Mouse (Mus musculus) adrenal gland, adult 8-10 months (tissue): ENCODE measurements around the gene Syn3. TPM values are rescaled to one million over a fixed set of nuclear protein-coding genes. Genes with fewer than 3 reads are reported as not detected.
"Not testable (repeated sequence)": the region's sequence is repeated elsewhere in the genome, so short reads cannot be mapped to it uniquely, and the experiment has no call there.

Experiments
- DNase-seq: peaks from one replicate; pipeline ENCODE4 v3.0.0; 2022
- total RNA-seq, 4 experiments: library from RNA; stranded (reverse); gene quantifications; 2 replicates each; pipeline ENCODE4 v1.2.4; 2022

Gene Syn3
- total RNA-seq, 4 experiments from 2014 or later = 3.7 to 5.7 (median 4.2) TPM

DNA sequence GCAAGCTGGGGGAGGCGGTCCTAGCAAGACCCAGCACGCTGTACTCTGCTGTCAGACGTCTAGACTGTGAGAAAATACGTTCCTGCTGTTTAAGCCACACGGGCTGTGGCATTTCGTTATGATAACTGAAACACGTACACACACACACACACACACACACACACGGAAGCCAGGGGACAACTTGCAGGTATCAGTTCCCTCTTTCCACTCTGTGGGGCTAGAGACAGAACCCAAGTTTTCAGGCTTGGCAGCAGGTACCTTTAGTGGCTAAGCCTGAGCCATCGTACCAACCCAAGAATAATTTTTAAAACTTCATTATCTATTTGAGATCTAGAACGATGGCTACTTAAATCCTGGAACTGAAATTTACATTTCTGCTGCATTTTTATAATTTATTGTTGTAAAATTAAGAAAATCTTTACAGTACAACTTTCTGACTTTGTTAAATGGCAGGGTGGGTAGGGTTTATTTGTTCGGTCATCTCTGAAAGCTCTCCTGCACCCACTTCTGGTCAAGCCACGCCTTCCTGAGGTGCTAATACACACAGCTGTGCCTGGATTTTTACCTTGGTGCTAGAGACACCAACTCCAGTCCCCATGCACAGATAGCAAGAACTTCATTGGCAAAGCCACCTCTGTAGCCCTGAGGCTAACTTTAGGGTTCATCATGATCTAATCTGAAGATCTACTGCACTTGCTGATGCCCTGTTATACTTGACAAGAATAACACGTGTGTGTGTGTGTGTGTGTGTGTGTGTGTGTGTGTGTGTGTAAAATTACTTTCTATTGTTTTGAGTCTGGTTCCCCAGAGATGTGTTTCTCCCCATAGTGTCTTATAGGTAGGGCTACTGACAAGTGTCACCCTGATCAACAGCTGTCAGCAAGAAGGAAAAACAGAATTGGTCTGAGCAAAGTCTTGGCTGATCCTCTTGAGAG lies 29.8 kb downstream of the Syn3 start:
- DNase-seq = no peak

DNA sequence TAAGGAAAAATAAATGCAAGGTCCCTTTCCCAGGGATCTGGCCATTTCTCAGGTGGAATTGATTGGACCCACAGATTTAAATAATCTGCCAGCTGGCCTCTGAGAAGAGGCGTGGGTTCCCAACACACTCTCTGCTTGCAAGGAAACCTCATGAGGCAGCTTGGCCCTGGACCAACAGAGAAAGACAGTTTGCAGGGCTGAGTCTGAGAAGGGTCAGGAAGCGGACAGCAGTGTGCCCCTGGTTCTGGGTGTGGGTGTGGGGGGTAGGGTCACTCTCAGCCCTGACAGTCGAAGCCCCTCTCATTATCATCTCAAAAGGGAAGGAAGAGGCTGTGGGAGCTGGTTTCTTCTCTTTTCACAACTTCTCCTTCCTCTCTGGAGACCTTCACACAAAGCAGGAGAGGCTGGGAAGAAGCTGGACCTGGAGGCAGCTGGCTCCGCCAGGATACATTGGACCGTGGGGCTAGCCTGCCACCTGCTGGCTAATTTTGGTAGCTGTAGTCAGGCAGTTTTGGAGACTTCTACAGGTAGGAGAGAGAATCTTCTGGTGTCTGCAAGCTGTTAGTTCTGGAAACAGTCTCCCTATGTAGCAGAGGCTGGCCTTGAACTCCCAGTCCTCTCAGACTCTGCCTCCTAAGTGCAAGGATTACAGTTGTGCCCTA lies 35.0 kb downstream of the Syn3 start:
- DNase-seq = peak; percentile 46

DNA sequence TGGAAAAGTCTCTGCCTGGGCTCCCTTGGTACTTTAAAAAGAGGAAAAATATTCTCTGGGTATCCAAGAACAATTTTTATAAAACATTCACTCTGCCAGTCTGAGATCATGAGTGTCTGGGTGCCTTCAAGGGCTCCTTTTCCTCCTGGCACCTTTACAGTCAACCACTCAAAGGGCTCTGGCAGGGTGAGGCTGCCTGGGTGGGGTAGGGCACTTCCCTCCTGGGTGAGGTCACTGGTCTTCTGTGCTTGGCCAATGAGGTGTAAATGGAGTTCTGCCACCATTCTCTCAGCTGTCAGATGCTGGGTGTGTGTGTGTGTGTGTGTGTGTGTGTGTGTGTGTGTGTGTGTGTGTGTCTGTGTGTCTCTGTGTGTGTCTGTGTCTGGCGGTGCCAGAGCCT lies 39.1 kb downstream of the Syn3 start:
- DNase-seq = no peak

DNA sequence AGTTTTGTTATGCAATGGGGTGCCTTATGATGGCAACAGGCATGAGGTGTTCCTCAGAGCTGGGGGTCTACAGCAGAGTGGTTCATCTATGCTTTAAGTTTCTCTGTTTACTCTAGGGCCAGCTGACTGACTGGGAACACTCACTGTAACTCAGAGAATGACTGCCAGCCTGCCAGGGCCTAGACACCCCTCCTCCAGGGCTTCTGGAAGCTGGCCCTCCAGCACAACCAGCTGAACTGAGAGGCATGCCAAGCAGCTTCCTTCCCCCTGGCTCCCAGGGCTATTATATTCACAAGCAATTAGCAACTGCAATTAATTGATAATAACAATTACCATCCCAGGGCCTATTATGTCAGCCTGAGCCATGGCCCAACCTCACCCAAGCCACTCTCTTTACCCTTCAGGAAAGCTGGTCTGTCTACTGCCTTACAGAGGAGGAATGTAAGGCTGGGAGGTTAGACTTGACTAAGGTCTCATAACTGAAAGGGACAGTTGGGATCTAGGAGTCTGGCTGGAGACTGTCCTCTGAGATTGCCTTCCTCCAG lies 41.0 kb downstream of the Syn3 start:
- DNase-seq = no peak

DNA sequence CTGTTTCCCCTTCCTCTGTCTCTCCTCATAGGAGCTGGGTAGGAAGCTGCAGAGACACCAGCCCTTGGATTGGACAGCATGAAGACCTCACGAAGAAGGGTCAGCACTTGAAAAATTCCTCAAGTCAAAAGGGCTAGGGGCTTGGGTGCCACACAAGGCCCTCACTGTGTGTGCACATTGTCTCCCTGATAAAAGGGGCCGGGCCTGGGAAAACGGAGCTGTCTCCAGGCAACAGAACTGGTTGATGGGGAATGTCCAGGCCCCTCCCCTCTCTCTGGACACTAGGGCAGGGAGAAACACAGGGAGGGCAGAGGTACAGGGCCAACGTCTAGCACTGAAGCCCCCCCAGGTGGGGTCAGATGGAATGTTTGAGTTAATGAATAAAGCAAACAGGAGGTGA lies 41.5 kb downstream of the Syn3 start:
- no peak for DNase-seq

DNA sequence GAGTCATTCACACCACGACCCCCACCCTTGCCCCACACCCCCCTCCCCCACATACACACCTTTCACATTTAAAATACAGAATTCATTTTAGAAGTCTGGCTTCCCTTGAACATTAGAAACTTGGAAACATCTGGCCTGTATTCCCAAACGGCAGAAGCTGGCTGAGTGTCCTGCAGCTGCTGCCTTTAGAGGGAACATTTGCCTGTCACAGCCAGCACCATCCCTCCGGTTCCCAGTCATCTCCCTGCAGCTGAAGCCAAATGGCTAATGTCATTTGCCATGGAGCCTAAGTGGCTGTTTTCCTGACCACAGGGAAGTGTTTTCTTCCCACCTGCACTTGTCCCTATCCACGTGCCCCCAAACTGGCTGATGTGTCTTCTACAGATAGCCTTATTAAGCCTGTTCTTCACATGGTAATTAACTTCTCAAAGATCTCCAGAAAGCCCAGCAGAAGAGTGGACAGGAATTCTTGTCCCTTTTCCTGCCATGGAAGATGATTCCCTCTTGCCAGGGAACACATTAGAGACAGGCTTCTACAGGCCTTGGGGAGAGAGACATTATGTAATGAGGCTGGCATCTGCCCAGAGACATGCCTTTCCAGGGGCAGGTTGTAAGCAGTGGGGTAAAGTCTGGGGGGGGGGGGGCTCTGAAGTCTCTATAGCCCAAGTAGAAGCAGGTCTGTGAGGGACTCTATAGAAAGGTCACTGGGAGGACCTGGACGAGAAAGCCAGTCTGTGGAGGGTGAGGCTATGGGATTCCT lies 43.2 kb downstream of the Syn3 start:
- no peak for DNase-seq

DNA sequence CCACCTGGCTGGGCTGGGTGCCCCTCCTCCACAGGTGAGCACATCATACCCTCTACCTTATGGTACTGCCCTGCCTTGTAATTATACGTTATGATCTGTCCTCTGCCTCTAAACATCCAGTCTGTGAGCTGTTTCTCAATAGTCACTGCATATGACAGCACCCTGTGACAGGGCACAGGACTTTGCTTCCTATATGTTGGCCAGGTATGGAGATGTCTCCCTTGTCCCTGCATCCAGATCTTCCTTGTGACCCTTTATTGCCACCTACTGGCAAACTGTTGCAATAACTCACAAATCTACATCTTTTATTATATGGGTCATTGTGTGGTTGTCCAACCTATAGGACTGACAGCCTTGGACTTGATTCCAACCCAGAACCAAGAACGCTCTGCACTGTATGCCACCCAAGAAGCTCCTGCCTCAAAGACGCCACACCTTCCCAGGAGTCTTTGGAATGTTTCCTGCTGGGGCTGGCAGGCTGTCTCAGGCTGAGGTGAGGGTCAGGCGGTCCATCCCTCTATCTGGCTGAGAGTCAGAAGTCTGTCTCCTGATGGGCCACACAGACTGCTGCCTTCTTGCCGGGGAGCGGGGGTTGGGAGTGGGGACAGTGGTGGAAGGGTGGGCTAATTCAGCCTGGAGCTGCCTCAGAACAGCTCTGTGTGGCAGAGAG lies 46.2 kb downstream of the Syn3 start:
- no peak for DNase-seq

DNA sequence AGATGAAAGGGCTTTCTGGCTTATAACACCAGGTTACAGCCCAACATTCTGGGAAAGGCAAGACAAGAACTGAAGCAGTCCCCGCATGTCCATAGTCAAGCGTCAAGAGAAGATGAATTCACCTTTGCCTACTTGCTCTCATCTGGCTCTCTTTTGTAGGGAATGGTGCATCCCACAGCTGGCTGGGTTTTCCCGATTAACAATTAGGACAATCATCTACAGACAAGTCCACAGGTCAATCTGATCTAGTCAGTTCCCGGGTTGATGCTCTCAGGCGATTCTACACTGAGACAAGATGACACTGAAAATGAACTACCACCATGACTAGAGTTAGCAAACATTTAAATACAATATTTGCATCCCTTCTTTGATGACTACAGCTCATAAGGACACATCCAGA lies 47.4 kb downstream of the Syn3 start:
- no peak for DNase-seq

DNA sequence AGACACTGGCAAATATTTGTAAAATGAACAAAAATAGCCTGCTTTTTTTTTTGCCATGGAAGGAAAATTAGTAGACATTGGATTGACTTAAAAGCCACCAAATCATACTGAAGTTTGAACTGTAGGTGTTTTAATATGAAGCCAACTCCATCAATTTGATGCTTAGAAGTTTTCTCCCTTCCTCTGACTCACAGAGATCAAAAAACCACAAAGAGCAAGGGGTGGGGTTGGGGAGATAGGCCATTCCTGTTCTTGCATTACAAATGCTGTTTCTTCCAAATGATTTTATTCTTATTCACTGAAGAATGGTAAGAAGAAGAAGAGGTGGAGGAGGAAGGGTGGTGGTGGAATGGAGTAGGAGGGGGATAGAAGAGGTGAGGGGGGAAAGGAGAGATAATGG lies 52.0 kb downstream of the Syn3 start:
- no peak for DNase-seq

DNA sequence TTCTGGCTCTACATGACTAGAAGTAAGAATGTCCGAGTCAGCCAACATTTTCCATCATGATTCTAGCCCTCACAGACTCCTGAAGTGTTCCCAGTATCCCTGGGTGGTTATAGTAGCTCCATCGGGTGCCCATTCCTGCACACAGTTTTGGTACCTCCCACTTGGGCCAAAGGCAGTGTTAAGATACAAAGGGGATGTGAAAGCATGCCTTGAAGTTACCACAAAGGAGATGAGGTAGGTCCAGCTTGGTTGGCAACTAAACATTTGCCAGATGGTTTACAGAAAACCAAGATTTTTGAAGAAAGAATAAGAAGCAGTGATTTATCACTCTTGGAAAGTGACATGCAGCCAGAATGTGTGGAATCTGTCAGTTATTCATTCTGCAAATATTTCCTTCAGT lies 53.5 kb downstream of the Syn3 start:
- no peak for DNase-seq

DNA sequence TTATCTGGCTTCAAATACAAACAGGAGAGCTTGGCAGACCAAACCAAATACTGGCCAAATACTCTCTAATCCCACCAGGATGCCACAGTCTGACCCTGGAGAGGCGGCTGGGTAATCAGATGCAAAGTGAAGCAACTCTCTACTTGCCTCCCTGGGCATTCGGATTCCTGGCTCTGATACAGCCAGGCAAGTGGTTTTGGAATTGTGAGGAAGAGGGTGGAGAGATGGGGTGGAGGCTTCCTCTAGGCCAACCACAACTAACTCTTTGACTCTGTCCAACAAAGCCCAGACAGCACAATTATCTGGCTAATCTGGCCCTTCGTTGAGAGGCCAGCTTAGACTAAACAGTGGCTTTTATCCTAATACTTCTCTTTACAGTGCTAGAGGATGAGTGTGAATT lies 54.0 kb downstream of the Syn3 start:
- DNase-seq = no peak

DNA sequence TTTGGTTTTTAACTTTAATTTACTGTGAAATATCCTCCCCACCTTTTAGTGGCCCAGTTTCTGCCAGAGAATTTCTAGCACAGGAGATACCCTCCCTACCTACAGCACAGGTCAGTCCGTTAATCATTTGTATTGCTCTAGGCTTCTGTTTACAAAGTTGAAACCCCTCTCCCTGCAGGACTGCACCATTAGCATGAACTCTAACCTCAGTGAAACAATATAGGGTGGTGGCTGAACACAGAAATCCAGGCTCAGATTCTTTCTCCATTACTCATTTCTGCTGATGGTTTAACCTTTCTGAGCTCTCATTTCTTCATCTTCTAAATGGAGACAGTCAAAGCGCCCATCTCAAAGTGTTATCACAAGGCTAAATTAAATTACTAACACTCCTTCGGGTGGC lies 56.9 kb downstream of the Syn3 start:
- DNase-seq = no peak

DNA sequence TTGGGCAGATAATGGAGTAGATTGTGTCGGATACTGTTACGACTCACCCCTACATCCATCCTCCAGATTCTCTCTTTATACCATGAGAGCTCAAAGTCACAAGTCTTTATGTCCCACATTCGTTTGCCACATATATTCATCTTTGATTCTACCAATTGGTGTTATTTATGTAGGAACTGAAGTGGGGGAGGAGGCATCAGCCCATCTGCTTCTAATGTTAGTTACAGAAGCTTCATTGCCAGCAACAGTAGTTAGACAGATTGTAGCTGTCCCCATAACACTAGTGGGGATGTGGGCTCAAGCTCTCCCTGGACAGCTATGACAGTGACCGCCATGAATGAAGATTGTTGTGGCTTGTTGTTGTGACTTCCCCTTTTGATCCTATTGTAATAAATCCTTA lies 59.1 kb downstream of the Syn3 start:
- no peak for DNase-seq

DNA sequence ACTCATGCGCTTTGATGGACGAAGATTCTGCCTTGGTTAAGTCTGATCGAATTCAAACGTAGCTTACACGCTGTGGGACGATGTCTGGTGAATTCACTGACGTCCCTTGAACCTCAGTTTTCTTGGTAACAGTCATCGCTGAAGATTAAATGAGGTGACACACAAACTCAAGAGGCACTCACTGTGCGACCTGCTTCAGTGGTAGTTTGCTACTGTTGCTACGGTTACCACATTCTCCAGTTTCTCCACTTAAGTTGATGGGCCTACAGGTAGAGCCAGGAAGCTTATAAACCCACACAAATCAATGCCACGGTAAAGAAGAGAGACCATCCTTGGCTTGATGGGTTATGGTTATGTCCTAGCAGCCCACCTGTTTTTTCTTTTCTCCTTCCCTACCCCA lies 61.4 kb downstream of the Syn3 start:
- DNase-seq = no peak

DNA sequence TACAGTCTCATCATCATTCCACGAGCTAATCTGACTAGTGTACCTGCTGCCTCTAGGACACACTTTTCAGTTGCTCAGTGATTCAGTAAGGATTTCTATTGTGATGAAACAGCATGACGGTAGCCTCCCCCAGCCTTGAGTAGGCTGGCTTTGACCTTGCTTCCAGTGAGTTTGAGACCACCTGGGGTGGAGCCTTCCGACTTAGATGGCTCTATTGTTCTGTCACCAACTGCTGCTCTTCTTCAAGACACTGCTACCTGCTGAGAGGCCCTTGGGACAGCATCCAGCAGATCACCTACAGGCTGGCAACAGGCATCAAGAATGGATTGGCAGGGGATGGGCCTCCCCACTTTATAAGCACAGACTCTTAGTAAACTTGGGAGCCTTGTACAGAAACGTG lies 63.7 kb downstream of the Syn3 start:
- DNase-seq = not testable (repeated sequence)

DNA sequence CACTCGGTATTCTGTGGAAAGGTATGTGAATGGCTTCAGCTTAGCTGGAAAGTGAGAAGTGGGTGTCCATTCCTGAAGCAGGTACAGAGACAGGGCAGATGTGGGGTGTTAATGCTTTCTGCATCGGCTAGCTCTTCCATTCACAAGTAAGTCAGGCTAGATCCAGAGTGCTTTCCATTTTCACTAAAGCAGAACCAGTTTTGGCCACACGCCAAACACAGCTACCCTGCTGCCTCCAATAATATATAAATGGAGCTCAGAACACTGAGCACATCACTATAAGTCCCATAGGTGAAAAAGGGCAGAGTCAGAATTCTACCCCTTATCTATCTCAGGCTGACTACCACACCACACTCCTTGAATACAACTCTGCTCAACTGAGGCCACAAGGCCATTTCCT lies 69.0 kb downstream of the Syn3 start:
- DNase-seq = no peak

DNA sequence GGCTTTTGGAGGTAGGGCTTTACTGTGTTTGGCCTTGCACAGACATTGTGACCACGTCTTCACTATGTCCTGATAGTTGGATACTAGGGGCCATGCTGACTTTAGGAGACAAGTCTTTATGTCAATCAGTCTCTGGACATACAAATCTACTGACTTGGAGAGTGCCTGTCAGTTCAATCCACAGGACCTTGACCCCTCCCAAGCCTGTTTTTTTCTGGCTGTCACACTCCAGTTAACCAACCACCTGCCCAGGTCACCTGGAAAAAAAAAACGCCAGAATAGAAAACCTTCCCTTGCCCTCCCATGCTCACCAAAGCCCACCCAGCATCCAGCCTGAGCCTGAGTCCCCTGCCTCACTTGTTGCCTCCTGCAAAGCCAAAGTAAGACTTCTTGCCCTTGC lies 70.7 kb downstream of the Syn3 start:
- DNase-seq = no peak

DNA sequence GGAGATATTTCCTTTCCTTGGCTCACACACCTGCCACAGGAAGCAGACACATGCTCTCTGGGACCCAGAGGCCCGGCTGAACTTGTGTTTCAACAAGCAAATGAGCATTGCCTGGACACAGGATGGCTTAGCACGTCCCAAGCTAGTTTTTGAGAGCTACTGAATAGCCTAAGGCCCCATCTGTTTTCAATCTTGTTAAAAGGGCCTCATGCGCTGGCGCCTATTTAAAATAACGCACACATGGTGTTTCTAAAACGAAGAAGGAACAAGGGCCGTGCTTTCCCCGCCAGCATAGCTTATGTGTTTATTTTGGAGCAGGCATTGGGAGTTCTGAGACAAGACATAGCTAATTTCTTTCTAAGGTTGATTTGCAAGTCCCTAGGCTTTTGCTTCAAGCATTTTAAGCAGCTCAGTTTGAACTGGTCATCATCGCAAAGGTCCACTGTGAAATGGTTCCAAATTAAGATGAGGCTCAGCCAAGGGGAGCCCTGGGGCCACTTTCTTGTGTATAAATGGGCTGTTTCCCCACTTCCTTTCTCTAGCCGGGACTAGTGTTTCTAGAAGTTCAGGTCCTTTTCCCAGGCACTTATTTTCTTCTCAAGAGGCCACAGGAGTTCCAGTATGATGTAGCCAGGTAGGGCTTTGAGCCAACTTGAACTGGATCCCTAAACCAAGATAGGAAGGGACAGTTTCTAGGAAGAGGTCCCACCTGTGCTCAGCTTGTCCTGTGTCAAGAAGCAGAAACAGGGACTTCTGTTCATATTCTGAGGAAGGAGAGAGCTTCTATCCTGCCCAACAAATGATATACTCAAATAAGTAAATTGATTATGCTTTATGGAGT lies 72.8 kb downstream of the Syn3 start:
- no peak for DNase-seq

DNA sequence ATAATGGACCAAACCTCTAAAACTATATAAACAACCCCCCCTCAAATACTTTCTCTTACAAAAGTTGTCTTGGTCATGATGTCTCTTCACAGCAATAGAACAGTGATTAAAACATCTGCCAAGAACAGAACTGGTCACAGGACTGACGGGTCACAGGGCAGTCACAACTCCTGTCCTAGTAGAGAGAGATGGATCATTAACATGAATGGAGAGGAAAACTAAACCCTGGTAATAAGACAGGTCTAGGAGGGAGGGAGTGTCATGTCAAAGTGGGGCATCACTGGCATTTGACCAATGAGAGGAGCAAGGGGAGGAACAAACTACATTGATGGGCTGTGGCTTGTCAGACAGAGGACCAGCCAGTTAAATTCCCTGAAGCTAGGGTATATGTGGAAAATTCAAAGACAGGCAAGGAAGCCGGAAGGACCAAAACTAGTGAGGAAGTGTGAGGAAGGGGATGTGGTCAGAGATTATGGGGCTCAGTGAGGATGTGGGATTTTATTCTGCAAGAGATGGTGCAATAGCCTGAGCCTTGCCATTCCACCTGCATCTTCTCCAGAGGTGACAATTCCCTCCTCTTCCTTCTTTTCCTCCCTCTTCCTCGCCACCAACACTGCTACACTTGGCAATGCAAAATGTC lies 76.8 kb downstream of the Syn3 start:
- DNase-seq = no peak

DNA sequence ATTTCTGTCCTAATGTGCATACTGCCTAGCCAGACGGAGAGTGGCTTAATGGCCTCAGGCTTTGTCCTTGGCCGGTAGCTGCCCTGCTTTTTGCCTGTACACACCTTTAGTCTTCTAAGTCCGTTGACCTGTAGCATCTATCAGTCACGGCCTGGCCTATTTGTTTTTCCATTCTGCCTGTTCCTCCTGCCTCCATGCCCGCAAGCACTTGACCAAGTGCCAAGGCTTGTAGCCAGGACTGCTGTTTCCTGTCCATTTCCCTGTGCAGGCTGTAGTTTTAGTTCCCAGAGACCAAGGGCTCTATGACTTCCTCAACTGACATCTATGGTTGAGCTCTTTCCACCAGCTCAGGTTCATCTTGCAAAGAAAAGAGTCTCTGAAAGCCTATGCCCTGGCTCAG lies 79.8 kb downstream of the Syn3 start:
- peak; percentile 16 for DNase-seq

DNA sequence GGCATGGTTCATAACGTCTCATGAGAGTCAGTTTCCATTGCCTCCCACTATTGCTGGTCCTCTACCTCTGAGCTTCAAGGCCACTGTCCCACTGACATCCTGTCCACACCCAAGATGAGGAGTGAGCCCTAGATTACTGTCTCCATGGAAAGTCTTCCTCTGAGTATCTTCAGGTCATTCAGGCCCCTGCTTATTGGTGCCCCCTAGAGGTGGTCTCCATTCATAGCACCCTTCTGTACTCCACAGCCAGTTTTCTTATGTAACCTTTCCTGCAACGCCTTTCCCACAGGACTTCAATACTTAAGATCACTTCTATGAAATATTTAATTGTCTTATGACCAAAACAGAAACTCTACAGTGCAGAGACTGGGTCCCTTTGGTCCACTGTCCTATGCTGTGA lies 80.4 kb downstream of the Syn3 start:
- peak; percentile 12 for DNase-seq
